Mouse (Mus musculus) heart, adult 2 months (tissue): ENCODE data around the gene Gbgt1.
A peak's percentile ranks its signal among the peaks of the same experiment; 100 is the strongest.

Source experiments
- CTCF ChIP-seq: fragments of 200-600 bp; IDR thresholded peaks from 2 replicates; pipeline ENCODE4 v1.8.1; 2022; ENCODE audit warnings: antibody characterized with exemption, mild to moderate bottlenecking, moderate library complexity
- EP300 ChIP-seq: fragments of 200-500 bp; IDR thresholded peaks from 2 replicates; pipeline ENCODE4 v1.6.1; 2011; ENCODE audit warnings: low read depth, low read length, control low read depth; ENCODE audit not compliant: insufficient read depth

DNA sequence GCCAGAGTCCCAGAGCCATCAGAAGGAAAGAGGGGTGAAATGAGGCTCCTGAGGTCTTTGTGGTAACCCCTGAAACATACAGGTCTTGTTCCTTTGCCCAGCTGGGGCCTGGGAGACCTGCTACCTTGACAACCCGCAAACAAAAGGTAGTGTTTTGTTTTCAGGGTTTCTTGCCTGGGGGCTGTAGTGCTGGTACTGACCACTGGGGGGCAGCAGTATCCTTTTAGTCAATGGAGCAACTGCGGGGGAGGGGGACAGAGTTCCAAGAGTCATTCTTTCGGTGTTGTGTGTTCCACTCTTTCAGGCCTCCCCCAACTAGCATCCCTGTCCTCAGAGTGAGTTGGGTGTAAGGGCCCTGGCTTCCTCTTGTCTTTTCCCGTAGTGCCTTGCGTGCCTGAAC, 17.8 kb downstream of the Gbgt1 start:
- TF ChIP-seq EP300 (peak; percentile 91), CTCF (peak; percentile 90)
